Mouse (Mus musculus) embryonic facial prominence, embryonic 15.5 days (tissue): ENCODE data around the gene Clca4b. TPM values are rescaled to one million over a fixed set of nuclear protein-coding genes. Genes with fewer than 3 reads are reported as not detected.
"Not testable (repeated sequence)": the region's sequence is repeated elsewhere in the genome, so short reads cannot be mapped to it uniquely, and the experiment has no call there.

Experiments
- ATAC-seq: fragments of 200-750 bp; cut with Nextera tagmentation; 2 replicates; pipeline ENCODE4 v1.8.0; 2017; ENCODE audit warnings: low read depth, moderate TSS enrichment; ENCODE audit not compliant: insufficient number of reproducible peaks, low FRiP score, low TSS enrichment
- H3K27ac ChIP-seq: fragments of 300-500 bp; sonication (generic); replicated peaks from 2 replicates; pipeline ENCODE4 v1.5.1; 2015; ENCODE audit warnings: mild to moderate bottlenecking, inconsistent platforms
- H3K27me3 ChIP-seq: fragments of 300-500 bp; sonication (generic); 2 replicates; pipeline ENCODE4 v1.6.1; 2015; ENCODE audit warnings: inconsistent platforms
- H3K36me3 ChIP-seq: fragments of 300-500 bp; sonication (generic); 2 replicates; pipeline ENCODE4 v1.6.1; 2015; ENCODE audit warnings: mild to moderate bottlenecking, inconsistent platforms
- H3K4me1 ChIP-seq: fragments of 300-500 bp; sonication (generic); 2 replicates; pipeline ENCODE4 v1.6.1; 2015; ENCODE audit warnings: inconsistent platforms
- H3K4me2 ChIP-seq: fragments of 300-500 bp; sonication (generic); replicated peaks from 2 replicates; pipeline ENCODE4 v1.6.1; 2015; ENCODE audit warnings: mild to moderate bottlenecking, inconsistent platforms
- H3K4me3 ChIP-seq: fragments of 300-500 bp; sonication (generic); replicated peaks from 2 replicates; pipeline ENCODE4 v1.5.1; 2015; ENCODE audit warnings: mild to moderate bottlenecking, inconsistent platforms
- H3K9ac ChIP-seq: fragments of 300-500 bp; sonication (generic); 2 replicates; pipeline ENCODE4 v1.6.1; 2015; ENCODE audit warnings: inconsistent platforms
- H3K9me3 ChIP-seq: fragments of 300-500 bp; sonication (generic); replicated peaks from 2 replicates; pipeline ENCODE4 v1.6.1; 2016; ENCODE audit warnings: inconsistent platforms
- WGBS: fragments of 180-500 bp; shearing (Covaris S2); methylation state at CpG from one replicate; pipeline ENCODE4 v1.1.7; 2015; 5-methylcytosine and 5-hydroxymethylcytosine counted together
- polyA plus RNA-seq: library from polyadenylated mRNA; unstranded; fragments of >200 nt; fragmentation: Nextera tagmentation; extraction: Ambion mirVana; gene quantifications from 2 replicates; pipeline ENCODE4 v1.2.1, GENCODE M21; 2015

Clca4b gene
- not detected in 2 replicates for polyA plus RNA-seq

- no peaks in the 10 kb centered on the region for H3K27me3 ChIP-seq
These were observed at the start of gene Clca4b for GRCm38 (mm10) chr3:144932335-144932734. TSS of gene Clca4b (minus strand) at chr3:144932529.

GRCm38 (mm10) chr3:144980551-144980950 is 48.2 kb upstream of the Clca4b start:
- ATAC-seq = no peak
- Histone ChIP-seq H3K9ac (no peak overlapping the region), H3K4me3 (no peak overlapping the region), H3K36me3 (no peaks in the 10 kb centered on the region), H3K9me3 (no peaks in the 10 kb centered on the region), H3K4me2 (no peak overlapping the region), H3K4me1 (no peaks in the 10 kb centered on the region), H3K27me3 (no peaks in the 10 kb centered on the region), H3K27ac (no peak overlapping the region)
- WGBS = 82% methylated on average over 6 of the region's 6 CpGs

More at GRCm38 (mm10) chr3:144932335-144932734, at the start of gene Clca4b:
- no peaks in the 10 kb centered on the region for H3K9me3 ChIP-seq
- H3K9ac ChIP-seq = no peak within 1 kb of the TSS
- H3K4me1 ChIP-seq = no peaks in the 10 kb centered on the region
- H3K4me2 ChIP-seq = no peak within 1 kb of the TSS
- no peak within 1 kb of the TSS for H3K4me3 ChIP-seq
- H3K27ac ChIP-seq = no peak within 1 kb of the TSS
- ATAC-seq = no peak
- no peaks in the 10 kb centered on the region for H3K36me3 ChIP-seq

GRCm38 (mm10) chr3:144977631-144978030 is 45.3 kb upstream of the Clca4b start:
- no peaks in the 10 kb centered on the region for H3K4me1 ChIP-seq
- H3K4me3 ChIP-seq = no peak overlapping the region
- no peaks in the 10 kb centered on the region for H3K36me3 ChIP-seq
- H3K9ac ChIP-seq = no peak overlapping the region
- no peak for ATAC-seq
- no peak overlapping the region for H3K27ac ChIP-seq
- H3K4me2 ChIP-seq = no peak overlapping the region
- no peaks in the 10 kb centered on the region for H3K9me3 ChIP-seq
- 26% methylated on average over 4 of the region's 4 CpGs for WGBS
- H3K27me3 ChIP-seq = no peaks in the 10 kb centered on the region

- Histone ChIP-seq H3K9ac (no peak overlapping the region), H3K9me3 (no peaks in the 10 kb centered on the region), H3K27me3 (no peaks in the 10 kb centered on the region), H3K27ac (no peak overlapping the region), H3K4me3 (no peak overlapping the region), H3K4me1 (no peaks in the 10 kb centered on the region), H3K4me2 (no peak overlapping the region), H3K36me3 (no peaks in the 10 kb centered on the region)
- WGBS = 67% methylated on average over 1 of the region's 1 CpGs
- no peak for ATAC-seq
These were observed 43.8 kb upstream of the Clca4b start for GRCm38 (mm10) chr3:144976091-144976490.

GRCm38 (mm10) chr3:144974945-144975344 is 42.6 kb upstream of the Clca4b start, which contains the start of gene Clca4a:
TSS of gene Clca4a (minus strand) at chr3:144975045.
- Histone ChIP-seq H3K4me1 (no peaks in the 10 kb centered on the region), H3K4me3 (no peak within 1 kb of the TSS), H3K27me3 (no peaks in the 10 kb centered on the region), H3K4me2 (no peak within 1 kb of the TSS), H3K9me3 (no peaks in the 10 kb centered on the region), H3K9ac (no peak within 1 kb of the TSS), H3K27ac (no peak within 1 kb of the TSS), H3K36me3 (no peaks in the 10 kb centered on the region)
- no peak for ATAC-seq

GRCm38 (mm10) chr3:144971553-144972270 is 39.4 kb upstream of the Clca4b start:
- H3K9me3 ChIP-seq = no peaks in the 10 kb centered on the region
- H3K9ac ChIP-seq = no peak overlapping the region
- no peak for ATAC-seq
- no peak overlapping the region for H3K4me2 ChIP-seq
- H3K4me1 ChIP-seq = no peaks in the 10 kb centered on the region
- H3K4me3 ChIP-seq = no peak overlapping the region
- H3K27ac ChIP-seq = no peak overlapping the region
- no peaks in the 10 kb centered on the region for H3K27me3 ChIP-seq
- WGBS = 69% methylated on average over 9 of the region's 9 CpGs
- H3K36me3 ChIP-seq = no peaks in the 10 kb centered on the region

- H3K27ac ChIP-seq = no peak overlapping the region
- 67% methylated on average over 1 of the region's 1 CpGs for WGBS
- H3K4me2 ChIP-seq = no peak overlapping the region
- no peak overlapping the region for H3K4me3 ChIP-seq
- ATAC-seq = no peak
- H3K9ac ChIP-seq = no peak overlapping the region
- H3K4me1 ChIP-seq = no peaks in the 10 kb centered on the region
- H3K36me3 ChIP-seq = no peaks in the 10 kb centered on the region
- H3K27me3 ChIP-seq = no peaks in the 10 kb centered on the region
- H3K9me3 ChIP-seq = no peaks in the 10 kb centered on the region
These were observed 37.4 kb upstream of the Clca4b start for GRCm38 (mm10) chr3:144969755-144970154.

GRCm38 (mm10) chr3:144966074-144966473 is 33.7 kb upstream of the Clca4b start:
- Histone ChIP-seq H3K27ac (no peak overlapping the region), H3K36me3 (no peaks in the 10 kb centered on the region), H3K9me3 (no peaks in the 10 kb centered on the region), H3K27me3 (no peaks in the 10 kb centered on the region), H3K4me2 (no peak overlapping the region), H3K4me3 (no peak overlapping the region), H3K4me1 (no peaks in the 10 kb centered on the region), H3K9ac (no peak overlapping the region)
- ATAC-seq = no peak
- WGBS = 54% methylated on average over 4 of the region's 4 CpGs

- Histone ChIP-seq H3K4me2 (no peak overlapping the region), H3K27me3 (no peaks in the 10 kb centered on the region), H3K27ac (no peak overlapping the region), H3K4me1 (no peaks in the 10 kb centered on the region), H3K36me3 (no peaks in the 10 kb centered on the region), H3K9ac (no peak overlapping the region), H3K9me3 (no peaks in the 10 kb centered on the region), H3K4me3 (no peak overlapping the region)
- WGBS = 59% methylated on average over 4 of the region's 4 CpGs
- no peak for ATAC-seq
These were observed 18.5 kb upstream of the Clca4b start for GRCm38 (mm10) chr3:144950829-144951228.

GRCm38 (mm10) chr3:144947376-144947775 is 15.0 kb upstream of the Clca4b start:
- H3K9me3 ChIP-seq, H3K4me2 ChIP-seq: not testable (repeated sequence)
- WGBS = 24% methylated on average over 5 of the region's 5 CpGs

GRCm38 (mm10) chr3:144933625-144934024 is 1.3 kb upstream of the Clca4b start:
- H3K9ac ChIP-seq, H3K9me3 ChIP-seq, H3K4me1 ChIP-seq, H3K36me3 ChIP-seq, H3K4me3 ChIP-seq, ATAC-seq, H3K27me3 ChIP-seq, H3K27ac ChIP-seq, H3K4me2 ChIP-seq: not testable (repeated sequence)

More at GRCm38 (mm10) chr3:144947376-144947775, 15.0 kb upstream of the Clca4b start:
- H3K9ac ChIP-seq, H3K27ac ChIP-seq, H3K4me3 ChIP-seq, H3K27me3 ChIP-seq, H3K36me3 ChIP-seq, H3K4me1 ChIP-seq, ATAC-seq: not testable (repeated sequence)

GRCm38 (mm10) chr3:144933011-144933491 is 722 bp upstream of the Clca4b start:
- Histone ChIP-seq H3K27me3 (no peaks in the 10 kb centered on the region), H3K4me3 (no peak overlapping the region), H3K4me1 (no peaks in the 10 kb centered on the region), H3K9ac (no peak overlapping the region), H3K9me3 (no peaks in the 10 kb centered on the region), H3K36me3 (no peaks in the 10 kb centered on the region), H3K4me2 (no peak overlapping the region), H3K27ac (no peak overlapping the region)
- ATAC-seq = no peak
- 81% methylated on average over 1 of the region's 1 CpGs for WGBS
